Mouse (Mus musculus): ENCODE data around the gene Sfxn2. TPM values are rescaled to one million over a fixed set of nuclear protein-coding genes. Genes with fewer than 3 reads are reported as not detected.
A peak's percentile ranks its signal among the peaks of the same experiment; 100 is the strongest.

The Sfxn2 gene
- 12.4 and 13.2 TPM in 2 replicates for polyA plus RNA-seq (2015; fragmentation: Nextera tagmentation; extraction: Ambion mirVana)

- ATAC-seq = peak; percentile 97
- Histone ChIP-seq H3K27ac (peak within 1 kb of the TSS; percentile 81), H3K9me3 (replicated peaks) (no peaks in the 10 kb centered on the region), H3K9ac (peak within 1 kb of the TSS; percentile 87), H3K4me3 (peak within 1 kb of the TSS; percentile 86), H3K4me1 (peaks cover 30% of the 10 kb centered on the region), H3K27me3 (no peaks in the 10 kb centered on the region), H3K36me3 (ENCODE audit: poor library complexity, severe bottlenecking) (no peaks in the 10 kb centered on the region), H3K4me2 (peak within 1 kb of the TSS; percentile 86)
- WGBS = under 1% methylated on average over 55 of the region's 67 CpGs
Observed at GRCm38 (mm10) chr19:46572951-46573937, at the start of gene Sfxn2, which contains the start of gene Arl3. Sfxn2 (plus strand) TSS chr19:46573365. Arl3 (minus strand) TSS chr19:46573198.

GRCm38 (mm10) chr19:46523480-46524151, 49.5 kb upstream of the Sfxn2 start:
- WGBS = 1% methylated on average over 20 of the region's 20 CpGs
- H3K36me3 ChIP-seq (ENCODE audit: poor library complexity, severe bottlenecking) = no peaks in the 10 kb centered on the region
- peak overlapping the region; percentile 95 for H3K27ac ChIP-seq
- peak overlapping the region; percentile 25 for H3K4me3 ChIP-seq
- H3K27me3 ChIP-seq = no peaks in the 10 kb centered on the region
- H3K9me3 ChIP-seq (replicated peaks) = no peaks in the 10 kb centered on the region
- H3K9ac ChIP-seq = peak overlapping the region; percentile 57
- ATAC-seq = peak; percentile 91
- H3K4me1 ChIP-seq = peaks cover 71% of the 10 kb centered on the region
- H3K4me2 ChIP-seq = peak overlapping the region; percentile 57

- Histone ChIP-seq H3K4me1 (peaks cover 72% of the 10 kb centered on the region), H3K27me3 (no peaks in the 10 kb centered on the region), H3K4me2 (peak overlapping the region; percentile 57), H3K9me3 (replicated peaks) (no peaks in the 10 kb centered on the region), H3K27ac (peak overlapping the region; percentile 95), H3K9ac (peak overlapping the region; percentile 57; the same call in 1 of the 2 replicates), H3K4me3 (peak overlapping the region; percentile 25), H3K36me3 (ENCODE audit: poor library complexity, severe bottlenecking) (no peaks in the 10 kb centered on the region)
- 8% methylated on average over 6 of the region's 6 CpGs for WGBS
- peak; percentile 0; the same call in 1 of the 2 replicates for ATAC-seq
Observed at GRCm38 (mm10) chr19:46524152-46524544, 49.0 kb upstream of the Sfxn2 start.

GRCm38 (mm10) chr19:46524601-46525321, 48.4 kb upstream of the Sfxn2 start:
- H3K4me2 ChIP-seq = peak overlapping the region; percentile 57
- peak overlapping the region; percentile 95 for H3K27ac ChIP-seq
- peak overlapping the region; percentile 57; the same call in 1 of the 2 replicates for H3K9ac ChIP-seq
- H3K9me3 ChIP-seq (replicated peaks) = no peaks in the 10 kb centered on the region
- WGBS = 26% methylated on average over 14 of the region's 14 CpGs
- H3K36me3 ChIP-seq (ENCODE audit: poor library complexity, severe bottlenecking) = no peaks in the 10 kb centered on the region
- peaks cover 76% of the 10 kb centered on the region for H3K4me1 ChIP-seq
- H3K4me3 ChIP-seq = no peak overlapping the region; the same call in 1 of the 2 replicates
- no peaks in the 10 kb centered on the region for H3K27me3 ChIP-seq
- ATAC-seq = no peak

- WGBS = 37% methylated on average over 10 of the region's 10 CpGs
- H3K27ac ChIP-seq = peak overlapping the region; percentile 95
- H3K27me3 ChIP-seq = no peaks in the 10 kb centered on the region
- no peaks in the 10 kb centered on the region for H3K36me3 ChIP-seq (ENCODE audit: poor library complexity, severe bottlenecking)
- no peaks in the 10 kb centered on the region for H3K9me3 ChIP-seq (replicated peaks)
- peaks cover 88% of the 10 kb centered on the region for H3K4me1 ChIP-seq
- no peak overlapping the region; the same call in 1 of the 2 replicates for H3K4me2 ChIP-seq
- H3K4me3 ChIP-seq = no peak overlapping the region
- H3K9ac ChIP-seq = peak overlapping the region; percentile 36; the same call in 1 of the 2 replicates
- peak; percentile 42 for ATAC-seq
Observed at GRCm38 (mm10) chr19:46525691-46526631, 47.2 kb upstream of the Sfxn2 start.

GRCm38 (mm10) chr19:46527632-46528528, 45.3 kb upstream of the Sfxn2 start:
- no peaks in the 10 kb centered on the region for H3K36me3 ChIP-seq (ENCODE audit: poor library complexity, severe bottlenecking)
- peak overlapping the region; percentile 61 for H3K9ac ChIP-seq
- H3K27ac ChIP-seq = peak overlapping the region; percentile 91
- H3K4me2 ChIP-seq = peak overlapping the region; percentile 69
- WGBS = 8% methylated on average over 17 of the region's 17 CpGs
- peak overlapping the region; percentile 32 for H3K4me3 ChIP-seq
- peaks cover 100% of the 10 kb centered on the region for H3K4me1 ChIP-seq
- ATAC-seq = no peak
- H3K27me3 ChIP-seq = no peaks in the 10 kb centered on the region
- no peaks in the 10 kb centered on the region for H3K9me3 ChIP-seq (replicated peaks)

GRCm38 (mm10) chr19:46528529-46529213, 44.5 kb upstream of the Sfxn2 start:
- WGBS = under 1% methylated on average over 20 of the region's 20 CpGs
- H3K9ac ChIP-seq = peak overlapping the region; percentile 61
- peak overlapping the region; percentile 91 for H3K27ac ChIP-seq
- H3K27me3 ChIP-seq = no peaks in the 10 kb centered on the region
- 0 out of 2 replicates have a peak, but pooled peaks cover 1% of the 10 kb centered on the region for H3K36me3 ChIP-seq (ENCODE audit: poor library complexity, severe bottlenecking)
- H3K4me3 ChIP-seq = peak overlapping the region; percentile 32
- no peaks in the 10 kb centered on the region for H3K9me3 ChIP-seq (replicated peaks)
- peak; percentile 62 for ATAC-seq
- peak overlapping the region; percentile 69 for H3K4me2 ChIP-seq
- peaks cover 100% of the 10 kb centered on the region for H3K4me1 ChIP-seq

GRCm38 (mm10) chr19:46529601-46530448, 43.3 kb upstream of the Sfxn2 start:
- 8% methylated on average over 13 of the region's 13 CpGs for WGBS
- peak overlapping the region; percentile 32; the same call in 1 of the 2 replicates for H3K4me3 ChIP-seq
- peak overlapping the region; percentile 91 for H3K27ac ChIP-seq
- peaks cover 90% of the 10 kb centered on the region for H3K4me1 ChIP-seq
- no peaks in the 10 kb centered on the region for H3K9me3 ChIP-seq (replicated peaks)
- no peaks in the 10 kb centered on the region for H3K27me3 ChIP-seq
- H3K36me3 ChIP-seq (ENCODE audit: poor library complexity, severe bottlenecking) = peaks cover 8% of the 10 kb centered on the region; the same call in 1 of the 2 replicates
- H3K4me2 ChIP-seq = peak overlapping the region; percentile 69
- ATAC-seq = no peak
- H3K9ac ChIP-seq = peak overlapping the region; percentile 61

GRCm38 (mm10) chr19:46530449-46530990, 42.6 kb upstream of the Sfxn2 start:
- no peaks in the 10 kb centered on the region for H3K27me3 ChIP-seq
- WGBS = 10% methylated on average over 8 of the region's 8 CpGs
- no peaks in the 10 kb centered on the region for H3K9me3 ChIP-seq (replicated peaks)
- no peak overlapping the region for H3K4me3 ChIP-seq
- H3K36me3 ChIP-seq (ENCODE audit: poor library complexity, severe bottlenecking) = peaks cover 8% of the 10 kb centered on the region; the same call in 1 of the 2 replicates
- peak overlapping the region; percentile 91 for H3K27ac ChIP-seq
- peaks cover 84% of the 10 kb centered on the region for H3K4me1 ChIP-seq
- no peak for ATAC-seq
- H3K9ac ChIP-seq = peak overlapping the region; percentile 61
- peak overlapping the region; percentile 69 for H3K4me2 ChIP-seq
